Mouse (Mus musculus): ENCODE measurements around the gene Syna. TPM values are rescaled to one million over a fixed set of nuclear protein-coding genes. Genes with fewer than 3 reads are reported as not detected.

The Syna gene
- 0.15 and 0.22 TPM in 2 replicates for polyA plus RNA-seq (2016; fragmentation: Nextera tagmentation; extraction: Ambion mirVana)

DNA sequence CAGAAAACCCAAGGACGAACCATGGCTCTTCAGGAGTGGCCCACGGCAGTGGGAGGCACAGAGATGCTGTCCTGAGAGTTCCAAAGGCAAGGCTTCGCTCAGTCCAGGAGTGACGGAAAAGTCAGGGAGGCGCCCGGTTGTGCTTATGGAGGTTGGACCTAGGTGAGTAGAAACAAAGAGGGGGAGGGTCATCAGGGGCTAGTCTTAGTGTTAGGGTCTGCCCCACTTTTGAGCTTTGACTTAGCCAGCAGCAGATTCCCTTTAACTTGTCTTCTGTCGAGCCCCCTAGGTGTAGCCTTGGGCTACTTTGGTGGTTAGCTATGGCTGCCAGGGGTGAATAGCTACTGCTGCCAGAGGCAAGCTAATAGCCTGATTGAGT lies at the start of gene Syna:
Gene Syna, minus strand, starts transcription at position 101 of the 379 bp plus-strand sequence.
- H3K27ac ChIP-seq, result no peak within 1 kb of the TSS
- peaks cover 11% of the 10 kb centered on the region for H3K4me1 ChIP-seq
- H3K9ac ChIP-seq, result no peak within 1 kb of the TSS
- no peak for ATAC-seq (ENCODE audit: low FRiP score, low read depth)
- no peaks in the 10 kb centered on the region for H3K27me3 ChIP-seq (replicated peaks)
- WGBS, result 93% methylated on average over 7 of the region's 7 CpGs
- H3K36me3 ChIP-seq, result no peaks in the 10 kb centered on the region
- no peaks in the 10 kb centered on the region for H3K9me3 ChIP-seq
- no peak within 1 kb of the TSS for H3K4me2 ChIP-seq (replicated peaks)
- H3K4me3 ChIP-seq, result no peak within 1 kb of the TSS

DNA sequence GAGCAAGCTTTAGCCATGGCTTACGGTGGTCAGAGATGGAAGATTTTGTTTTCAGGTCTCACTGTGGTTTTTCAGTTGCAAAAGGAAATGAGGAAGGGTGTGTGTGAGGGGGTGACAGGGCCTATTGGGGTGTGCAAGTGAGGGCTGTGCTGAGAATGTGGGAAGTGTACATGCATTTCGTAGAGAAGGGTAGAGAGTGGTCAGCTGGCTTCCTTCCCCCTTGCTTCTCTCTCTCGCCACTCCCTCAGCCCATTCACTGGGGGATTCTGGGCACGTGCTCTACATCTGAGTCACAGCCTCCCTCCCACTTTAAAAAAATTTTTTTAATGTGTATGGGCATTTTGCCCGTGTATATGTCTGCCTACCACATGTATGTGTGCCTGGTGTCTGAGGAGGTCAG lies 47.1 kb upstream of the Syna start:
- Histone ChIP-seq H3K27ac (no peak overlapping the region), H3K4me2 (replicated peaks) (no peak overlapping the region), H3K4me3 (no peak overlapping the region), H3K4me1 (no peaks in the 10 kb centered on the region), H3K9ac (no peak overlapping the region), H3K9me3 (no peaks in the 10 kb centered on the region), H3K27me3 (replicated peaks) (no peaks in the 10 kb centered on the region), H3K36me3 (peaks cover 10% of the 10 kb centered on the region)
- WGBS, result 76% methylated on average over 5 of the region's 5 CpGs
- ATAC-seq (ENCODE audit: low FRiP score, low read depth), result no peak

DNA sequence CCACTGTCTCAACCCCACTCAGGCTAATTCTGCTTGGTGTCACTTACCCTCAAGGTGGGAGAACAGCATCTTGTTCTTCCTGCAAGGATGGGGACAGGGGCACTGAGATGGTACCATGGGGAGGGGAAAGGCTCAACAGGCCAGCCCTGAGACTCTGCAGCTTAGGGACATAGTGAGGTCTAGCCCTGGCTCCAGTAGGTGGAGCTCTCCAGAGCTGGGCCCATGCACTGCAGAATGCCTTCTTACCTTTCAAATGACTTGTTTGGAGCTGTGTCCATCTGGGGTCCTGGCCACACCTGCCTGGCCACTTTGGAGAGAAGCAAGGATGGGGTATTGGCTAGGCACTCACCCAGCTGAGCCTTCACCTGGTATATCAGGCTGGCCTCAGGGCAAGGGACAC lies 46.3 kb upstream of the Syna start:
- Histone ChIP-seq H3K4me3 (no peak overlapping the region), H3K9me3 (no peaks in the 10 kb centered on the region), H3K27me3 (replicated peaks) (no peaks in the 10 kb centered on the region), H3K4me2 (replicated peaks) (no peak overlapping the region), H3K36me3 (peaks cover 14% of the 10 kb centered on the region), H3K4me1 (no peaks in the 10 kb centered on the region), H3K9ac (no peak overlapping the region), H3K27ac (no peak overlapping the region)
- ATAC-seq (ENCODE audit: low FRiP score, low read depth), result no peak

DNA sequence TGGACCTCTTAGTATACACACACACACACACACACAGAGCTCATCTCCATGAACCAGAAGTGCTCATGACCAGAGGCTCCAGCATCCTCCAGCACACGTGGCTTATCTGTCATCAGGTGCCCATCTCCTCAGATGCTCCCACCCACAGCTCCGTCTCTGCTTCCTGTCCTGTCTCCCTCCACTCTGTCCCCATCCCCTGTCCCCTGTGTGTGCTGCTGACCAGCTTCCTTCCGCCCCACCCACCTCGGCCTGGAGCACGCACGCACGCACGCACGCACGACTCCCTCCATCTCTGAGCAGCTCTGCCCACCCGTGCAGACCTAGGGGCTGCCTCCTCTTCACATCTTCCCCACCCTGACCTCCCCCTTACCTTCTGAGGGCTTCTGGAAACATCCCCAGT lies 44.4 kb upstream of the Syna start:
- Histone ChIP-seq H3K27ac (no peak overlapping the region), H3K4me1 (no peaks in the 10 kb centered on the region), H3K27me3 (replicated peaks) (no peaks in the 10 kb centered on the region), H3K36me3 (peaks cover 18% of the 10 kb centered on the region), H3K9me3 (no peaks in the 10 kb centered on the region), H3K4me2 (replicated peaks) (no peak overlapping the region), H3K9ac (no peak overlapping the region), H3K4me3 (no peak overlapping the region)
- no peak for ATAC-seq (ENCODE audit: low FRiP score, low read depth)
- WGBS, result 87% methylated on average over 11 of the region's 11 CpGs

DNA sequence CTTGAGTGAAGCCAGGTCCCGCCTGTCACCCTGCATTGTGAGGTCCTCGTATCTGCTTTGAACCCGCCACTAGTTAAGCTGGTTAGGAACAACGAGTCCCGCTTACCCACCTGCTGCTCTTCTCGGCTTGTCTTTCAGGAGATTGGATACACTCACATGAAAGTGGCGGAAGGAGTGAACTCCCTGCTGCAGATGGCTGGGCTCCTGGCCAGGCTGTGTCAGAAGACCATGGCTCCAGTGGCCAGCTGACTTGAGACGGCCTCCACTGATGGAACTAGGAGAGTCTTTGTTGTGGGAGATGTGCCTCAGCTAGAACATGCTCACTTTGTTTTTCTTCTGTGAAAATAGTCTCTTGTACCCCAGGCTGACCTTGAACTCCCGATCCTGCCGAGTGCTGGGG lies 37.7 kb upstream of the Syna start:
- Histone ChIP-seq H3K4me3 (no peak overlapping the region), H3K9me3 (no peaks in the 10 kb centered on the region), H3K36me3 (peaks cover 76% of the 10 kb centered on the region), H3K4me1 (no peaks in the 10 kb centered on the region), H3K27me3 (replicated peaks) (no peaks in the 10 kb centered on the region), H3K9ac (no peak overlapping the region), H3K27ac (no peak overlapping the region), H3K4me2 (replicated peaks) (no peak overlapping the region)
- 90% methylated on average over 10 of the region's 10 CpGs for WGBS
- no peak for ATAC-seq (ENCODE audit: low FRiP score, low read depth)

DNA sequence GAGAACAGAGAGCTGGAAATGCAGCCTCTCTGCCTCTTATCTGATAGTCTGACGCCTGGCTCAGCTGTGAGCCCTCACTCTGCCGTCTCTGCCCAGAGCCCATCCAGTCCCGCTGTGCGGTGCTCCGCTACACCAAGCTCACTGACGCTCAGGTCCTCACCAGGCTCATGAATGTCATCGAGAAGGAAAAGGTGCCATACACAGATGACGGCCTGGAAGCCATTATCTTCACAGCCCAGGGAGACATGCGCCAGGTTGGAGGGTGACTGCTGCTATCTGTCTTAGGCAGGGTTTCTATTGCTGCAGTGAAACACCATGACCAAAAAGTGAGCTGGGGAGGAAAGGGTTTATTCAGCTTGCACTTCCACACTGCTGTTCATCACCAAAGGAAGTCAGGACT lies 33.1 kb upstream of the Syna start:
- Histone ChIP-seq H3K9me3 (no peaks in the 10 kb centered on the region), H3K9ac (no peak overlapping the region), H3K27ac (no peak overlapping the region), H3K27me3 (replicated peaks) (no peaks in the 10 kb centered on the region), H3K4me2 (replicated peaks) (no peak overlapping the region), H3K36me3 (peaks cover 87% of the 10 kb centered on the region), H3K4me1 (no peaks in the 10 kb centered on the region), H3K4me3 (no peak overlapping the region)
- ATAC-seq (ENCODE audit: low FRiP score, low read depth), result no peak
- 90% methylated on average over 9 of the region's 9 CpGs for WGBS

DNA sequence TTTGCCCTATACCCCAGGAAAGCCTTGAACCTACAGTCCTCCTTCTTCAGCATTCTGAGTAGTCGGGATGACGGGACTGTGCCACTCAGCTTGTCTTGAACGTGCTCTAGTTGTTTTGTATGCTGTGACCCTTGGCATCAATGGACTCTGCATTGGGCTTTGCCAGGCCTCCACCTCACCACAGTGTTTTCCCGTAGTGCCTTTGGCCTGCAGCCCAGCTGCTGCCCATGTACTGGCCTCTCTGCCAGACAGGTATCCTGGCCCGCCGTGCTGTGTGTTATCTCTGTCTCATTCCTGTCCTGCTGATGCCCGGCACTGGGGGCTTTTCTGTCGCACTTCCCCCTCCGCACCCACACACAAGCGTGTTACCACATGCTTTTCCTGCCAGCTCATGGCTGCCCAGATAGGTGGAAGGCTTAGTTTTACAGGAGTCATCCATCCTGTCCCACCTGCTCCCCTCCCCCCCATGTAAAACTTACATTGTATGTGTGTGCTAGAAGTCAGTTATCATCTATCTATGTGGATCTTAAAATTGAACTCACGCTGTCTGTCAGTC lies 32.1 kb upstream of the Syna start:
- Histone ChIP-seq H3K9ac (no peak overlapping the region), H3K9me3 (no peaks in the 10 kb centered on the region), H3K27me3 (replicated peaks) (no peaks in the 10 kb centered on the region), H3K36me3 (peaks cover 81% of the 10 kb centered on the region), H3K4me1 (no peaks in the 10 kb centered on the region), H3K4me3 (no peak overlapping the region), H3K4me2 (replicated peaks) (no peak overlapping the region), H3K27ac (no peak overlapping the region)
- no peak for ATAC-seq (ENCODE audit: low FRiP score, low read depth)
- 94% methylated on average over 11 of the region's 11 CpGs for WGBS

DNA sequence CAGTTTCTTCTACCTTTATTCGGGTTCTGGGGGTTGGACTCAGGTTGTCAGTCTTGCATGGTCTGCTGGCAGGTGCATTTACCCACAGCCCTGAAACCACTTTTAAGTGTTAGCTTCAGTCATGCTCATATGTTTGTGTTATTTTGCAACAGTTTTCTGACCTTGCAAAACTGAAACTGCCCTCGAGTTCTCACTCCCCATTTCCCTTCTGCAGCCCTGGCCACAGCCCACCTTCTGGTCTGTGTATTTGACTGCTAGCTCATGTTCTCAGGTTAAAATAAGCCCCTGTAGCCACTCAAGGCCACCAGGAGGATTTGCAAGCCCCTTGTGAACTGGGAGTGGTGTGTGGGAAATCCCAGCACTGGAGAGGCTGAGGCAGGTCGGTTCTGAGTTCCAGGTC lies 29.9 kb upstream of the Syna start:
- Histone ChIP-seq H3K36me3 (peaks cover 68% of the 10 kb centered on the region), H3K4me1 (no peaks in the 10 kb centered on the region), H3K27me3 (replicated peaks) (no peaks in the 10 kb centered on the region), H3K4me2 (replicated peaks) (no peak overlapping the region), H3K9me3 (no peaks in the 10 kb centered on the region), H3K9ac (no peak overlapping the region), H3K4me3 (no peak overlapping the region), H3K27ac (no peak overlapping the region)
- WGBS, result 86% methylated on average over 3 of the region's 3 CpGs
- ATAC-seq (ENCODE audit: low FRiP score, low read depth), result no peak

DNA sequence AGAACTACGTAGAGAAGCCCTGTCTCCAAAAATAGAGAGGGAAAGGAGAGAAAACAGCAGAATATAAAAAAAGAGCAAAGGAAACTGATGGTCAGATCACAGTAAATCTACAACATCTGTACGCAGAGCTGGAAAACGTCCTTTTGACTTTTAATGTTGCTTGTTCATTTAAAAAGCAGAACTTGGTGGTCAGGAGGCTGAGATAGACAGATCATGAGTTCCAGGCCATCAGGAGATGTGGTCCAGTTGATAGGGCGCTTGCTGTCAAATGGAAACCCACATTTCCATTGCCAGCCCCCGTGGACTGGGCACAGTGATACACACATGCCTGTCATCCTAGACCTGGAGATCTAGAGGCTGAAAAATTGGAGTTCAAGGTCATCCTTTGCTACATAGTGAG lies 24.8 kb upstream of the Syna start:
- Histone ChIP-seq H3K9me3 (no peaks in the 10 kb centered on the region), H3K27ac (no peak overlapping the region), H3K4me1 (peaks cover 9% of the 10 kb centered on the region), H3K9ac (no peak overlapping the region), H3K4me3 (no peak overlapping the region), H3K27me3 (replicated peaks) (no peaks in the 10 kb centered on the region), H3K36me3 (peaks cover 22% of the 10 kb centered on the region; the same call in 1 of the 2 replicates), H3K4me2 (replicated peaks) (no peak overlapping the region)
- WGBS, result 94% methylated on average over 5 of the region's 5 CpGs
- ATAC-seq (ENCODE audit: low FRiP score, low read depth), result no peak

DNA sequence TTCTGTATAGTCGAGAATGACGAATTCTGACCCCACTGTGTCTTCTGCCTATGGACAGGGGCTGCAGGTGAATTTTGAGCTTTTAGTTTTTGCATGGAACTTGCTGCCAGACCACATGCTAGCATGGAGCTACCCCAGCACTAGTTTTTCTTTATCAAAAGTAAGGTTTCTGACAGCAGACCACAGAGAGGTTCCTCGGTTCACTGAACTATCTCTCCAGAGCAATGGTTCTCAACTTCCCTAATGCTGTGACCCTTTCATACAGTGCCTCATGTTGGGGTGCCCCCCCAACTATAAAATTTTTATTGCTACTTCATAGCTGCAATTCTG lies 23.9 kb upstream of the Syna start:
- H3K9ac ChIP-seq, result no peak overlapping the region
- 84% methylated on average over 3 of the region's 3 CpGs for WGBS
- H3K27ac ChIP-seq, result no peak overlapping the region
- no peaks in the 10 kb centered on the region for H3K9me3 ChIP-seq
- H3K4me3 ChIP-seq, result no peak overlapping the region
- H3K36me3 ChIP-seq, result peaks cover 19% of the 10 kb centered on the region; the same call in 1 of the 2 replicates
- H3K27me3 ChIP-seq (replicated peaks), result no peaks in the 10 kb centered on the region
- peak overlapping the region; percentile 82 for H3K4me2 ChIP-seq (replicated peaks)
- H3K4me1 ChIP-seq, result peaks cover 9% of the 10 kb centered on the region
- no peak for ATAC-seq (ENCODE audit: low FRiP score, low read depth)

DNA sequence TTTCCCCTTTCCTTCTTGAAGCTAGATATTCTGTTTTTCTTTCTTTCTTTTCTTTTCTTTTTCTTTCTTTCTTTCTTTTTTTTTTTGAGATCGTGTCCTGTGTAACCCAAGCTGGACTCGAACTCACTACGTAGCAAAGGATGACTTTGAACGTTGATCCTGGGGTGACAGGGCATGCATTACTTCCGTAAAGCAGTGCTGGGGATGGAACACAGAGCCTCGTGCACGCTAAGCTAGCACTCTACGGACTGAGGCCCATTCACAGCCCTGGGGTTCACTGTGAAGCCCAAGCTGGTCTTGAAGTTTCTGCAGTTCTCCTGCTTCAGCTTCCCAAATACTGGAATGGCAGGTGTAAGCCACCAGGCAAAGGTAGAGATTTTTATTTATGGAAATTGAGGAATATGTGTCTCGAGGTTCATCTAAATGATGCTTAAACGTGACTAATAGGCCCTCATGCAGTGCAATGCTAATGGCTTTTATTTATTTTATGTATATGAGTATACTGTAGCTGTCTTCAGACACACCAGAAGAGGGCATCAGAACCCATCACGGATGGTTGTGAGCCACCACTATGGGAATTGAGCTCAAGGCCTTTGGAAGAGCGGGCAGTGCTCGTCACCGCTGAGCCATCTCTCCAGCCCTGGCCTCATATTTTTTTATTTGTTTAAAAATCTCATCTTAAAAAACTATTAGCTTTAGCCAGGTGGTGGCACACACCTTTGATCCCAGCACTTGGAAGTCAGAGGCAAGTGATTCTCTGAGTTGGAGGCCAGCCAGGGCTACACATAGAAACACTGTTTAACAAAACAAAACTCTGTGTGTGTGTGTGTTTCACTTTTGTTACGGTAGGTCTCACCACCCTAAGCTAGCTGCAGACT lies 23.3 kb upstream of the Syna start:
- Histone ChIP-seq H3K4me3 (peak overlapping the region; percentile 71), H3K4me1 (peaks cover 9% of the 10 kb centered on the region), H3K4me2 (replicated peaks) (peak overlapping the region; percentile 82), H3K27me3 (replicated peaks) (no peaks in the 10 kb centered on the region), H3K36me3 (peaks cover 13% of the 10 kb centered on the region; the same call in 1 of the 2 replicates), H3K9ac (peak overlapping the region; percentile 64), H3K9me3 (no peaks in the 10 kb centered on the region), H3K27ac (no peak overlapping the region)
- WGBS, result 33% methylated on average over 15 of the region's 15 CpGs
- no peak for ATAC-seq (ENCODE audit: low FRiP score, low read depth)

DNA sequence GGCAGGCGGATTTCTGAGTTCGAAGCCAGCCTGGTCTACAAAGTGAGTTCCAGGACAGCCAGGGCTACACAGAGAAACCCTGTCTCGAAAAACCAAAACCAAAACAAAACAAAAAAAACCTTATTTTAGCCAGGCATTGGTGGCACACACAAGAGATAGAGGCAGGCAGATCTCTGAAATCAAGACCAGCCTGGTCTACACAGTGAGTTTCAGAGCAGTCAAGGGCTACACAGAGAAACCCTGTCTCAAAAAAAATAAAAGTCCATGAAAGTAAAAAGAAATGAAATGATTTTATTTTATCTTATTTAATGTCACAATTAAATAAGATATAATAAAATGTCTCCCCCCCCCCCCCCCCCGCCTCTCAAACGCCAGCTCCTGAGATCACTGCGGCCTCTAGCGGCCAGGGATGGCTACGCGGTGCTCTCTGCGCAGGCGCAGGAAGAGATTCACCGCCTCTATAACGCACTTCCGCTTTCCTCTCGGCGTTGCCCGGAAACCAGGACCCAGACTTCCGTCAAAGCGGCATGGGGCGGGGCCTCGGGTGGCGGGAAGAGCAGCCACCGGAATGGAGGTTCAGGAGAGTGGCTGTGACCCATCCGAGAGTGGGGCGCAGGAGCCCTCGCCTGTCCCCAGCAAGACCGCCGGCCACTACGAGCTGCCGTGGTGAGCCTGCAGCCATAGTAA lies 22.4 kb upstream of the Syna start:
- 8% methylated on average over 30 of the region's 30 CpGs for WGBS
- ATAC-seq (ENCODE audit: low FRiP score, low read depth), result peak; percentile 93
- peak overlapping the region; percentile 71 for H3K4me3 ChIP-seq
- no peaks in the 10 kb centered on the region for H3K9me3 ChIP-seq
- H3K4me1 ChIP-seq, result peaks cover 9% of the 10 kb centered on the region
- H3K36me3 ChIP-seq, result peaks cover 12% of the 10 kb centered on the region; the same call in 1 of the 2 replicates
- H3K9ac ChIP-seq, result peak overlapping the region; percentile 64
- H3K27me3 ChIP-seq (replicated peaks), result no peaks in the 10 kb centered on the region
- no peak overlapping the region for H3K27ac ChIP-seq
- peak overlapping the region; percentile 82 for H3K4me2 ChIP-seq (replicated peaks)
